Mouse (Mus musculus): Measurements from ENCODE around the gene Schip1. TPM values are rescaled to one million over a fixed set of nuclear protein-coding genes. Genes with fewer than 3 reads are reported as not detected.
A peak's percentile ranks its signal among the peaks of the same experiment; 100 is the strongest.

Schip1 gene
- polyA plus RNA-seq, 1 experiment from 2014 or later: 76.4 TPM

- peak overlapping the region; percentile 81 for H3K4me2 ChIP-seq
- under 1% methylated on average over 57 of the region's 70 CpGs for WGBS
- peaks cover 4% of the 10 kb centered on the region for H3K36me3 ChIP-seq
- no peaks in the 10 kb centered on the region for H3K9me3 ChIP-seq (replicated peaks)
- H3K9ac ChIP-seq: peak overlapping the region; percentile 95
- no peaks in the 10 kb centered on the region for H3K27me3 ChIP-seq (replicated peaks)
- peak; percentile 83 for ATAC-seq (ENCODE audit: insufficient number of reproducible peaks, low FRiP score)
- H3K4me3 ChIP-seq: peak overlapping the region; percentile 87
- H3K4me1 ChIP-seq (replicated peaks): peaks cover 34% of the 10 kb centered on the region
- H3K27ac ChIP-seq (ENCODE audit: poor library complexity, severe bottlenecking): peak overlapping the region; percentile 99
These were observed 429.1 kb downstream of the Schip1 start for GRCm38 (mm10) chr3:68493586-68494295.

DNA sequence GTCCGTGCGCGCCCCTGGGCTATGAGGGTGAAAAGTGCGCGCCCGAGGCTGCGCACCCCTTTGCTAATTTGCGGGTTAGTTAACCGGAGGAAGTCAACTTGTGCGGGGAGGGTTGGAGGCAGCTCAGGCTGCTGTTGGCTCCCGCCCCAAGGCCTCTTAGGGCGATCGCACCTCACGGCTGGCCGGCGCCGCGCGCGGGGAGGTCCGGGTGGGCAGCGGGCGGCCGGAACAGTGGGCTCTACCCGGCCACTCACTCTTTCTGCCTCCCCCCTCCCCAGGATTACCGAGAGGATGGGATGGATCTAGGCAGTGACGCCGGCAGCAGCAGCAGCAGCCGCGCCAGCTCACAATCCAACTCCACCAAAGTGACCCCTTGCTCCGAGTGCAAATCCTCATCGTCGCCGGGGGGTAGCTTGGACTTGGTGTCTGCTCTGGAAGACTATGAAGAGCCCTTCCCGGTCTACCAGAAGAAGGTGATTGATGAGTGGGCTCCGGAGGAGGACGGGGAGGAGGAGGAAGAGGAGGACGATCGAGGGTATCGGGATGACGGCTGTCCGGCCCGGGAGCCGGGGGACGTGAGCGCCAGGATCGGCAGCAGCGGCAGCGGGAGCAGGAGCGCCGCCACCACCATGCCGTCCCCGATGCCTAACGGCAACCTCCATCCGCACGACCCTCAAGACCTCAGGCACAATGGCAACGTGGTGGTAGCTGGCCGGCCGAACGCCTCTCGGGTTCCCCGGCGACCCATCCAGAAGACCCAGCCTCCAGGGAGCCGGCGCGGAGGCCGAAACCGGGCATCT, 429.9 kb downstream of the Schip1 start:
- WGBS: under 1% methylated on average over 64 of the region's 68 CpGs

DNA sequence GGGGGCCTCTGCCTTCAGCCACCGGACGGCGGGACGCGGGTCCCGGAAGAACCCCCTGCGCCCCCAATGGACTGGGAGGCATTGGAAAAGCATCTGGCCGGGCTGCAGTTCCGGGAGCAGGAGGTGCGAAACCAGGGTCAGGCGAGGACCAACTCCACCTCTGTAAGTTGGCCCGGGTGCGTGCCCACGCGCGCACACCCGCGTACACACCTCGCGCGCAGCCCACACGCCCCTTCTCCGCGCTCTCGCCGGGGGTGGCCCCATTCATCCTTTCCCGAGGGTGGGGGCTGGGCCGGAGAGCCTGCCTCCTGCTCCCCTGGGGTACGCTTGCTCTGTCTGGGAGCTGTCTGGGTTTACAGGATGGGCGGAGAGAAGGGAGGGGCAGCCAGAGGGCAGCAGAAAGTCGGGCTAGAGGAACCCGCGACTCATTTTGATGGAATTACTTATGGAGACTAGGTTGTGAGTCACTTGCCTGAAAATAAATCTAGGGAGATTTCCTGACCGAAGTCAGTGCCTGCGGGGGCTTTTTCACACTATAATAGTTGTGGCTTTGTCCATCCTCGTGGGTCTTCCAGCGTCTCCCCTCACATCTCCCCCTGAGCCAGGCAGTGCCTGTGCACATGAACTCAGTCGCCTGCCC, 430.6 kb downstream of the Schip1 start:
- Histone ChIP-seq H3K9ac (peak overlapping the region; percentile 95), H3K27ac (ENCODE audit: poor library complexity, severe bottlenecking) (peak overlapping the region; percentile 99), H3K4me1 (replicated peaks) (peaks cover 45% of the 10 kb centered on the region), H3K4me2 (peak overlapping the region; percentile 81), H3K4me3 (peak overlapping the region; percentile 87), H3K27me3 (replicated peaks) (no peaks in the 10 kb centered on the region), H3K9me3 (replicated peaks) (no peaks in the 10 kb centered on the region), H3K36me3 (peaks cover 4% of the 10 kb centered on the region)
- under 1% methylated on average over 38 of the region's 38 CpGs for WGBS
- peak; percentile 39 for ATAC-seq (ENCODE audit: insufficient number of reproducible peaks, low FRiP score)

More for the DNA sequence above, 429.9 kb downstream of the Schip1 start:
- Histone ChIP-seq H3K4me3 (peak overlapping the region; percentile 87), H3K9me3 (replicated peaks) (no peaks in the 10 kb centered on the region), H3K9ac (peak overlapping the region; percentile 95), H3K4me1 (replicated peaks) (peaks cover 40% of the 10 kb centered on the region), H3K4me2 (peak overlapping the region; percentile 81), H3K36me3 (peaks cover 4% of the 10 kb centered on the region), H3K27ac (ENCODE audit: poor library complexity, severe bottlenecking) (peak overlapping the region; percentile 99), H3K27me3 (replicated peaks) (no peaks in the 10 kb centered on the region)
- ATAC-seq (ENCODE audit: insufficient number of reproducible peaks, low FRiP score): peak; percentile 12

DNA sequence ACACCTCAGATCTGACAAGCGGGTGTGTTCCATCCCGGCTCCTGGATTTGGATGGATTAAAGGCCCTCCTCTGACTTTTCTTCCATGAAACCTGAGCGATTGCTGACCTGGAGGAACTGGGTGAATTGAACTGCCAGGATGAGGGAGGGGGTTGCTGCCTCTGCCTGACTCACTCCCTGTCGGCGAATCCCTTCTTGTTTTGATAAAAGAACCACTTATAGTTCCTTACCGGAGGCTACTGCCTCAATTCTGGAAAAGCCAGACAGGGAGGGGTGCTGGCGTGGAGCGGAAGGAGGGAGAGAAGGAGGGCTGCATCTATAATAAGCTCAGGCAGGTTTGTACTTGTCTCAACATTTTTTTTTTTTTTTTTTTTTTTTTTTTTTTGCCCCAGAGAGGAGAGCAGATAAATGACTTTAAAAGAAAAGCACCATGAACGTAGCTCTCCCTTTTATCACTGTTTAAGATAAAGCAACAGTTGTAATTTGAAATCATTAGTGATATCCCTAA, 431.2 kb downstream of the Schip1 start:
- H3K4me1 ChIP-seq (replicated peaks): peaks cover 51% of the 10 kb centered on the region

GRCm38 (mm10) chr3:68496513-68496912, 431.9 kb downstream of the Schip1 start:
- H3K27me3 ChIP-seq (replicated peaks): no peaks in the 10 kb centered on the region
- H3K4me2 ChIP-seq: peak overlapping the region; percentile 81
- no peaks in the 10 kb centered on the region for H3K9me3 ChIP-seq (replicated peaks)
- peaks cover 4% of the 10 kb centered on the region for H3K36me3 ChIP-seq
- H3K4me1 ChIP-seq (replicated peaks): peaks cover 51% of the 10 kb centered on the region
- peak overlapping the region; percentile 87 for H3K4me3 ChIP-seq
- no peak for ATAC-seq (ENCODE audit: insufficient number of reproducible peaks, low FRiP score)
- peak overlapping the region; percentile 57 for H3K9ac ChIP-seq
- peak overlapping the region; percentile 45 for H3K27ac ChIP-seq (ENCODE audit: poor library complexity, severe bottlenecking)
- WGBS: 40% methylated on average over 6 of the region's 6 CpGs

More for the DNA sequence above, 431.2 kb downstream of the Schip1 start:
- peaks cover 4% of the 10 kb centered on the region for H3K36me3 ChIP-seq
- no peaks in the 10 kb centered on the region for H3K9me3 ChIP-seq (replicated peaks)
- H3K27me3 ChIP-seq (replicated peaks): no peaks in the 10 kb centered on the region
- peak overlapping the region; percentile 81 for H3K4me2 ChIP-seq
- peak overlapping the region; percentile 87 for H3K4me3 ChIP-seq
- WGBS: under 1% methylated on average over 9 of the region's 9 CpGs
- ATAC-seq (ENCODE audit: insufficient number of reproducible peaks, low FRiP score): no peak
- peak overlapping the region; percentile 95 for H3K9ac ChIP-seq
- peak overlapping the region; percentile 99 for H3K27ac ChIP-seq (ENCODE audit: poor library complexity, severe bottlenecking)

DNA sequence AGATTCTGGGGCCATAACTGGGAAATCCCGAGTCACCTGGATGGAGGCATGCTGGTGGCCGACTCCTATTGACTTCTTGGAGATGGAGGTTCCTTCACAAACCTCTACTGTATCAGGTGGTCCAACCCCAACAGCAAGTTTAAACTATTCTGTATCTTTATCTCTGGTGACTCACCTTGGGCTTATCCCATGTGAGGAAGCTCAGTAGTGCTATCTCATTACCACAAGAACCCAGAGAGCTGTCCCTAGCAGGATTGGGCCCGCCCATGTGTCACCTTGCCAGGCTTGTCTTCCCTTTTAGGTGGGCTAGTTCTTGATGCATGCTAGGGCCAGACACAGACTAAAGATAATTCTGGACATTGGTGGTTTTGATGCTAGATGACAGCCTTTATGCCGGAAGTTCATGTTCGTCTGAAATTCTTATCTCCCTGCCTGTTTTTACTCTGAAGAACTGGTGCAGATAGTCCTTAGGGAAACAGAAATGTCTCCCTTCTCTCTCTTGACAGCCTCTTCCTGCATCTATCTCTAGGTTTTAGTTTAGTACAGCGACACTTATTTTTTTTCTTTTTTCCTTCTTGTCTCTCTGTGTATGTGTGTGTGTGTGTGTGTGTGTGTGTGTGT, 435.0 kb downstream of the Schip1 start:
- 0 out of 2 replicates have a peak overlapping the region, but pooled peaks have one; percentile 1 for H3K4me2 ChIP-seq
- WGBS: 40% methylated on average over 6 of the region's 6 CpGs
- ATAC-seq (ENCODE audit: insufficient number of reproducible peaks, low FRiP score): no peak

GRCm38 (mm10) chr3:68504838-68505237, 440.2 kb downstream of the Schip1 start:
- WGBS: 59% methylated on average over 3 of the region's 3 CpGs
- no peak overlapping the region for H3K4me3 ChIP-seq

More for the DNA sequence above, 435.0 kb downstream of the Schip1 start:
- no peaks in the 10 kb centered on the region for H3K27me3 ChIP-seq (replicated peaks)
- no peak overlapping the region; the same call in 1 of the 2 replicates for H3K9ac ChIP-seq
- no peak overlapping the region for H3K4me3 ChIP-seq
- peaks cover 40% of the 10 kb centered on the region for H3K4me1 ChIP-seq (replicated peaks)
- H3K9me3 ChIP-seq (replicated peaks): no peaks in the 10 kb centered on the region
- H3K36me3 ChIP-seq: peaks cover 9% of the 10 kb centered on the region
- peak overlapping the region; percentile 37; the same call in 1 of the 2 replicates for H3K27ac ChIP-seq (ENCODE audit: poor library complexity, severe bottlenecking)

GRCm38 (mm10) chr3:68506769-68507318, 442.2 kb downstream of the Schip1 start:
- peak overlapping the region; percentile 41 for H3K27ac ChIP-seq (ENCODE audit: poor library complexity, severe bottlenecking)
- 31% methylated on average over 7 of the region's 7 CpGs for WGBS
- H3K9me3 ChIP-seq (replicated peaks): no peaks in the 10 kb centered on the region
- peaks cover 8% of the 10 kb centered on the region; the same call in 1 of the 2 replicates for H3K36me3 ChIP-seq
- H3K9ac ChIP-seq: no peak overlapping the region
- H3K27me3 ChIP-seq (replicated peaks): no peaks in the 10 kb centered on the region
- H3K4me2 ChIP-seq: no peak overlapping the region
- peak; percentile 54 for ATAC-seq (ENCODE audit: insufficient number of reproducible peaks, low FRiP score)
- H3K4me1 ChIP-seq (replicated peaks): peaks cover 57% of the 10 kb centered on the region
- H3K4me3 ChIP-seq: no peak overlapping the region

More at GRCm38 (mm10) chr3:68504838-68505237, 440.2 kb downstream of the Schip1 start:
- peaks cover 5% of the 10 kb centered on the region; the same call in 1 of the 2 replicates for H3K36me3 ChIP-seq
- no peak for ATAC-seq (ENCODE audit: insufficient number of reproducible peaks, low FRiP score)
- H3K4me1 ChIP-seq (replicated peaks): peaks cover 56% of the 10 kb centered on the region
- no peak overlapping the region for H3K27ac ChIP-seq (ENCODE audit: poor library complexity, severe bottlenecking)
- H3K27me3 ChIP-seq (replicated peaks): no peaks in the 10 kb centered on the region
- H3K9ac ChIP-seq: no peak overlapping the region
- no peaks in the 10 kb centered on the region for H3K9me3 ChIP-seq (replicated peaks)
- H3K4me2 ChIP-seq: no peak overlapping the region

DNA sequence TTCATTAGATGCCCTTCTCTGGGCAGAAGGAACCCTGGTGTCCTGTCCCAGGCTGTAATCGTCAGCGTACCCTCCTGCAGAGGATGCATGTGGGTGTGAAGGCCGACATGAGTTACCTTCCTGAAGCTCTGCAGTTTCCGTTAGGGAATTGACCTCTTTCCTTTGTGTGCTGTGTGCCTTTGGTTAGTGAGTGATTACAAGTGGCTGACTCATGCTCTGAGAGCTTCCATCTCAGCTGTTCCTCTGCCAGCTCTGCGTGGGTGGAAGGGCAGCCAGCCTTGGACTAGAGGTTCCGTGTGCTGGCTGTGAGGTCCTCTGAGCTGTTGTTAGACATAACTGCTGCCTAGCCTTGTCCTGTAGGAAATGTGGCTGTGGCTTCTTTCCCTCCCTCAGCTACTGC, 444.0 kb downstream of the Schip1 start:
- 10% methylated on average over 6 of the region's 6 CpGs for WGBS
- peak overlapping the region; percentile 44 for H3K4me2 ChIP-seq
- peaks cover 68% of the 10 kb centered on the region for H3K4me1 ChIP-seq (replicated peaks)
- no peaks in the 10 kb centered on the region for H3K27me3 ChIP-seq (replicated peaks)
- peaks cover 7% of the 10 kb centered on the region; the same call in 1 of the 2 replicates for H3K36me3 ChIP-seq
- peak; percentile 75 for ATAC-seq (ENCODE audit: insufficient number of reproducible peaks, low FRiP score)
- H3K27ac ChIP-seq (ENCODE audit: poor library complexity, severe bottlenecking): peak overlapping the region; percentile 73
- peak overlapping the region; percentile 37; the same call in 1 of the 2 replicates for H3K9ac ChIP-seq
- H3K9me3 ChIP-seq (replicated peaks): no peaks in the 10 kb centered on the region
- H3K4me3 ChIP-seq: no peak overlapping the region

- no peak for ATAC-seq (ENCODE audit: insufficient number of reproducible peaks, low FRiP score)
- 46% methylated on average over 5 of the region's 5 CpGs for WGBS
- peaks cover 7% of the 10 kb centered on the region; the same call in 1 of the 2 replicates for H3K36me3 ChIP-seq
- no peak overlapping the region for H3K27ac ChIP-seq (ENCODE audit: poor library complexity, severe bottlenecking)
- H3K4me3 ChIP-seq: no peak overlapping the region
- peaks cover 58% of the 10 kb centered on the region for H3K4me1 ChIP-seq (replicated peaks)
- no peaks in the 10 kb centered on the region for H3K9me3 ChIP-seq (replicated peaks)
- no peak overlapping the region for H3K9ac ChIP-seq
- no peak overlapping the region for H3K4me2 ChIP-seq
- no peaks in the 10 kb centered on the region for H3K27me3 ChIP-seq (replicated peaks)
These were observed 446.3 kb downstream of the Schip1 start for GRCm38 (mm10) chr3:68510872-68511271.

All from heart, embryonic 12.5 days (tissue).